Mouse (Mus musculus) WW6 (cell line): ENCODE data around the gene Cog6.

Experiments
- DNase-seq: peaks from one replicate; pipeline ENCODE4 v3.0.0-alpha.2; 2013; ENCODE audit warnings: low read depth, low spot score

Gene Cog6

DNA sequence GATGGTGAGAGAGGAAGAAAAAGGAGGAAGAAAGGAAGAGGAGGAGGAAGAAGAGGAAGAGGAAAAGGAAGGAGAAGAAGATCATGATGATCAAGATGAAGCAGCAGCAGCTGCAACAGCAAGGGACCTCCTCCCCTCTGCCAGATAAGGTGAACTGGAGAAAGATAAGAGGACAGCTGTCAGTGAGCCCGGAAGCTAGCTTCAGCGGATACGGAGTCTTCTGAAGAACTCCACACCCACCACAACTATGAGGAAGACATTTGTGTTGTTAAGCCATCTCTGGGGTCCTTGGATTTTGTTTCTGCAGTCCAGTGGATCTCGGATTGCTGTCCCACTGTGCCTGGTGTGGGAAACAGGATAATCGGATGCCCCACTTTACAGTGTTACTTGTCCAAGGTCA lies 15.4 kb upstream of the Cog6 start:
- DNase-seq: no peak

DNA sequence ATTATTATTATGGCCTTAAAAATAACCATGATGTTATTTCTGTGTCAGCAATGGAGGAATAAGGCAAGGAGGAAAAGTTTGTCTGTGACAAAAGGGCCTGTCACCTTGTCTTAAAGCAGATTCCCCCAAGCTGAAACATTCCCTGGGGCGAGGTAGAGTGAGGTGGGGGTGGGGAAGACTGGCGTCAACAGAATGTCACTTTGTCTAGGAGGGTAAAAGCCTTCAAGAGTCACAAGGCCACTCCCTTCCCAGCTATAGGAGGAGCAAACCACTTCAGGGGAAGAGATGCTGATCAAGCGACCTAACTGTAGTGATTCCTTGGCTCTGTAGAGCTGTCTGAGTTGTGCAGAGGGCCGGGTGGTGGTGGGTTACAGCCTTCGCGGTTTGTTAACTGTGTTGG lies 14.5 kb upstream of the Cog6 start:
- no peak for DNase-seq

DNA sequence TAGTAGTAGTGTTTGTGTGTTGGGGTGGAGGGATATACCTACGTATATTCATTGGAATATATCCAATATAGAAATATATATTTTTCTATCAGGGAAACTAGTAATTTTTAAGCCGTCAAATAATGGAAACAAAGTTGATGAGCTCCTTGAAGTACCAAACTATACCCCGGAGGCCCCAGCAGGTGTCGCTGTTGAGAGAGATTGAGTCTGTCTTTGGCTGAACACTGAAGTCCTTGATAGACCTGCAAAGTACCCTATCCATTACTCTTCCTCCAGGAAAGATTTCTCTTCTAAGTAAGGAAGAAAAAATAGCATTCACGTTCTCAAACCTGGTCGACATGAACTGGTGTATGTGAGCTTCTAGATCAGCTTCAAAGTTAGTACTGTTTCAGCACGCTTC lies 12.0 kb upstream of the Cog6 start:
- no peak for DNase-seq

DNA sequence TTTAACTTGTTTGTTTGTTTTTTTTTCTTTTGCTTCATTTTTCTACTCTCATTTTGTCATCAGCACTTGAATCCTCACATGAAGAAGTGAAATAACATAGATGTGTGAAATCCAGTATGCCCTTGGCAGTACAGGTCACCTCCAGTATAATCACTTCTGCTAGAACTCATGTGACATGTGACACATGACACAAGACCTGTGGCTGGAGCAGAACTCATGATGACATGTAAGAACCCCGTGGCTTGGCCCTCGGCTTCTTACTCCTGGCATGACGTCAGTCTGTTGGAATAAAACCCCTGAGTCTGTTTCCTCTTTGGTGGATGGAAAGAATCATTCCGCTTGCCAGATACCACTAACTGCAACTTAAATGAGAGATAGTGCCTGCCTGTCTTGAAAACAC lies 10.3 kb upstream of the Cog6 start:
- no peak for DNase-seq

DNA sequence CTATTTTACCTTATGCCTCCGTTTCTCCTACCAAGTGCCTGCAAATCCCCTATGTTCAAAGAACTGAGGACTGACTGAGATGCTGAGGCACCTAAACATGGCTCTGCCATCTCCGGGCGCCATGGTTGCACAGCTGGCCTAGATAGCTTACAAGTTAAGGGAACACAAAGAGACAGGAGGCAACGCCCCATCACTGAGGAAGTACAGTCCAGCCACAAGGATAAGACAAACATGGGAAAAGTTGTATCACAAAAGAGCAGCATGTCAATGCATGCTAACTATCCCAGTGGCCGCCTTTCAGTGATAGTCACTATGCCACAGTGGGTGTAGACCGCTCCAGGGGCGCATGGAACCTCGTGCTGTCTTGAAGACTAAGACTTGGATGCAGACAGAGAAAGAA lies 9.6 kb downstream of the Cog6 start:
- no peak for DNase-seq

DNA sequence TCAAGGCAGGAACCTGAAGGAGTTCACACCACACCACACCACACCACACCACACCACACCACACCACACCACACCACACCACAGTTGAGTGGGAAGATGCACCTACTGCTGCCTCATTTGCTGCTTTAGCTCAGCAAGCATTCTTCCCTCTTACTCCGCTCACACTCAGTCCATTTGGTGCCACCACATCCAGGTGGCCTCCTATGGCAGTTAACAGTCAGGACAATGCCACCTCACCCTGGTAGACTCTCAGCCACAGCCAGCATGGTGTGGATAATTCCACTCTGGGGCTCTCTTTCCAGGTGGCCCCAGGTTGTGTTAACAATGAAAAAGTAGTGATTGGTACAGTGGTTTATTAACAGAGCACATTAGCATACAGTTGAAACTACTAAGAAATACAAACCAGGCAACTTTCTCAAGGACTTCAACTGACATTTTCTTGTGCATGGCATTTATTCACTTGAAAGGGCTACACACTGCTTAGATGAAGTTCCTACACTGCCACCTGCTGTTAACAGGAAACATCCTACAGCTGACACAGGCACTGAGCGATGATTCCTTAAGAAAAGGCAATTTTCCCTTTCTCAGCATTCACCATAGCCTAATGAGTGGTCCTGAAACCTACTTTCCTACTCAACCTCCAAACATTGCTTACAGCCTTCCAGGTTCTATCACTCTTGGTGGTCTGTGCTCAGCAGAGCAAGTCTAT lies 12.5 kb downstream of the Cog6 start:
- no peak for DNase-seq

DNA sequence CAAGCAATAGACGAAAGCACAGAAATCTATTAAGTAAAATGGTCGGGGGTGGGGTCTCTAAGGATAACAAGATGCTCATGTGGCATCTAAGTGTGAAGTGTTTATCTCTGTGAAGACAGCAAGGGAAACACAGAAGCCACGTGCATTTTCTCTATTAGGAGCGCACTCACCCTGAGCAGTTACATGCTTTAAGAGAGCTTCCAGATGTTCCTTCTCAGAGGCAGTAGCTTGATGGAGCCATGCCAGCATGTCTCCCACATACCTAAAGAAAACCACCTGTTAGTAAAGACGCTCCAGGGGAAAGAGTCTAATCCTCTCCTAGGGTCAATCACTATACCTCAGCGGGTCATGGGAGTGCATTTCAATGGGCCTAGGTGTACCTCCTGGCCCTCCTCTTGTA lies 15.0 kb downstream of the Cog6 start:
- DNase-seq: no peak

DNA sequence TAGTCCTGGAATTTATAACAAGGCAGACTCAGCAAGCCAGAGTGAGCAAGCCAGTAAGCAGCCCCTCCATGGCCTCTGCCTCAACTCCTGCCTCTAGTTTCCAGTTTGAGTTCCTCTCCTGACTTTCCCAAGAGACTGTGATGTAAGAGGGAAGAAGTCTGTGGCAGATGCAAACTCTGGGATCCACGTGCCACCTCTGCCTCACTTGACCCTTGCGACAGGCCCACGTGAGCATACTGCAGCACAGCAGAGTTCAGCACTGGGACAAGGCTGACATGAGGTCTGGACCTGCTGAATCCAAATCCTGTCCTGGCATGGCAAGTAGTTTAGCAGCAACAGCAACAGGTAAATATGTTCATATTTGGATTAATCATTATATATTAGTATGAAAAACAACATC lies 17.0 kb downstream of the Cog6 start:
- no peak for DNase-seq

DNA sequence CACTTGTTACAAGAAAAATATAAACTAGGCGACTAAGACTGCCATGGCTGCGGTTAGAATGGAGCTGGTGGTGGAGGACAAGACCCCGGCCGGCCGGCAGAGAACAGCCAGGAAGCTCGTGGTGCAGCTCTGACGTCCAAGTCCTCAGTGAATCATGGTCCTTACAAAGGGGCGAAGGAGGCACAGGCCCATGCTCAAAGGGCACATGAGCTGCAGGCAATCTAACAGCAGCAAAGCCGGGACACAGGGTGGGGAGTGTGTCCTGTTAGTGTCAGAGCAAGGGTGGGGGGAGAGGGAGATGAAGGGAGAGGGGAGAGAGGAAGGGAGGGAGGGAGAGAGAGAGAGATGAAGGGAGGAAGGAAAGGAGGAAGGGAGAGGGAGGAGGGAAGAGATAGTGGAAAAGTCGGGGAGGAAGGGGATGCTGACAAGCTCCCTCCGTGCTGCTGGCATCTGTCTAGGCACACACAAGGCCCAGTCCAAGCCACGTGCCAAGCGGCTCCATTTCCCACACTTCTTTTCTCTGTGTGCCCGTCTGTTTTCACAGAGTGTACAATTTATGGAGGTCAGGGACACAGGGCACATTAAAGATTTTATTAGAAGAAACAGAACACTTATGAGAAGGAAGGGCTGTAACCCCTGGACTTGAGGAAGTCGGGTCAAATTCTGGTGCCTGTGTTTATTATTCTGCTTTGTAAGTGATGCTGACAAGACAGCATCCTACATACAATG lies 17.9 kb downstream of the Cog6 start:
- no peak for DNase-seq

DNA sequence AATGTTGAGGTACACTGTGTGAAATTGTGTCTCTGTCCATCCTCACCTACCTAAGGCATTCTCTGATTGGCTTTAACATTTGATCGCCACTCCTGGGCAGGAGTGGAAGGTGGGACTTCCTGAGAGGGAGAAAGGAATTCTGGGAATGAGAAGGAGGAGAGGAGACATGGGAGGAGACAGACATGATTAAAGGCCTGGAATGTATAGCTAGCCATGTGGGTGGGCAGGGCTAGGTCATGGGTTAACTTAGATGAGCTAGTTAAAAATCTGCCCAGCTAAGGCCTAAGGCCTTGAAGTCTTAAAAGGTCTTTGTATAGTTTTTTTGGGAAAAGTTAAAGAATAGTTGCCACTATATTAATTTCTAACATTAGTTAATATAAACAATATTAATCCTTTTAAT lies 19.7 kb downstream of the Cog6 start:
- DNase-seq: no peak

DNA sequence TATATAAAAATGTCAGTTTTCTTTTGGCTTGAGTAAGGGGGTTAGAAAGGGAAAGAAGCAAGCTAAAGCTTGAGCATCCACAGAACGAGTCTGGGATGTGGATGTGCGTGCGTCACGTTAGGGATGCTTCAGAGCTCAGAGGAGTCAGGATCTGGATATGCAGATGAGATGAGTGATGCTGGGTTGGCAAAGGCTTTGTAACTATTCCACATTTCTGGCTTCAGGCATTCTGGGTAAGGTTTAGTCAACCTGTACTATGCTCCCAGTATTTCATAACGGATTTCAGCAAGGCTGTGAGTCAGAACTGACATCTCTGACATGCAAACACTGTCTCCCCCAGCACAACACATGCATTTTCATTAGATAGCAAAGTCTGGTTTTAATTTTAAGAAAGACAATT lies 20.4 kb downstream of the Cog6 start:
- no peak for DNase-seq

DNA sequence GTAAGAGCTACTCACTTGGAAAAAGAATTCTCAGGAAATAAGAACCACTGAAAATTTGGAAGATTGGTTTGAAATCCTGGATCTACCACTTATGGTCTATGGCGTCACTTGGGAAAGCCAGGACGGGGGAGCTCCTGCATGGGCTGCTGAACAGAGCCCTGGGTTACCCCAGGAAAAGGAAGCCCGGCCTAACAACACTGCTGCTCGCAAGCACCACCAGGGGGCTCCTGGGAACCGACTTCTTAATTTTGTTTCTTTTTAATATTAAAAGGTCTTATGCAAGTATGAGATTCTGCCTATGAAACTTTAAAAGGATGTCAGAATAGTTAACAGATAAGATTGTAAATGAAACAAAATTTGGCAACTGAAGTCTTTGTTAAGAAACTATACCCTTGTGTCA lies 22.4 kb downstream of the Cog6 start:
- DNase-seq: no peak

DNA sequence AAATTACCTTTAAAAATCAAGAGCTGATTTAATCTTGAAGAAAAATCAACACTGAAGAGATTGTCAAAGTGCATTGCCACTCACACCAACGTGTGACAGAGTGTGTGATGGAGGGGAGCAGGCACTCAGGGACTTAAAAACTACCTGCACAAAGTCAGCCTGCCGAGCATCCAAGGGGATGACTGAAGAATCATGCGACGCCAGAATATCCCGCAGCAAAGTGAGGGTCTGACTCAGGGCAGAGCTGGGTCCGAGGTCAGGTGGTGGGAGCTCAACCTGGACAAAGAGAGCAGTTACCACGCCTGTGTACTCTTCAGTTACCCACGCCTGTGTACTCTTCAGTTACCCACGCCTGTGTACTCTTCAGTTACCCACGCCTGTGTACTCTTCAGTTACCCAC lies 23.7 kb downstream of the Cog6 start:
- no peak for DNase-seq

DNA sequence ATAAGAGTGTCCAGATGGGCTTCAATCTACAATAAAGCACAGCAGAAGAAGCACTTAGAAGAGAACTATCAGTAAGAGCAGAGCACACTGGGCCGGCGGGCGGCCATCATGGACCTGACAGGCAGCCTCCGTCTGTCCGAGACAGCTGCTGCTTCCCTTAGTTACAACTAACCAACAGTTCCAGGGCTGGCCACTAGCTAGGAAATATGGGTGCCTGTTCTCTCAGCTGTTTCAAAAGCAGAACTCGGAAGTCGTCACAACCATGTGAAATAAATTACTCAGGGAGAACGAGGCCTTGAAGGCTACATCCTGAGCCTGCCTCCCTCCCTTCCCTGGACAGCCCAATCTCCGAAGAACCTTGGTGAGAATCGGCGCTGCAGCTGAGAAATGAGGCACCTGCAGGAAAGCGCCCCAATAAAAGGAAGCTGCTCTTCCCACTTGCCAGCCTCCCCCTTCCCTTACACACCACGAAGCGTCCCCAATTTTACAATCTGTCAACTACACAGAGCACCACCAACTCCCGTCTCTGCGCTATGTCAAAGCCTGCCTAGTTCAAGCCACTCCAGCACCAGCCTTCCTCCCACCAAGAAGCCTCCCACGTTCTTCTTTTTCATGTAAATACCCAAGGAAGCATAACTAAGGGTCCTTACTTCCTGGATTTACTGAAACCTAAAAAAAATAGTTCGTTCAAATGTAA lies 26.8 kb downstream of the Cog6 start:
- DNase-seq: no peak

DNA sequence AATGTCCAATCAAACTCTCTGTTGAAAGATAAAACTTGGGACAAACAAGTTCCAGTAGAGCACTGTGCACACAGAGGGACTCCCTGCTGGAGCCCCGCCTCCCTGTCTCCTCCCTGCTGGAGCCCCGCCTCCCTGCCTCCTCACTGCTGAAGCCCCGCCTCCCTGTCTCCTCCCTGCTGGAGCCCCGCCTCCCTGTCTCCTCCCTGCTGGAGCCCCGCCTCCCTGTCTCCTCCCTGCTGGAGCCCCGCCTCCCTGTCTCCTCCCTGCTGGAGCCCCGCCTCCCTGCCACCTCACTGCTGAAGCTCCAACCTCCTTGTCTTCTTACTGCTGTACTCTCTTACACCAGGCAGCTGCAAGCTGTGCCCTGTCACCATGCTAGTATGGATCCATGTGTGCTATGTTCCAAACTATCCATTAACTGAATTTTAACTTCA lies 31.5 kb downstream of the Cog6 start:
- DNase-seq: peak; percentile 13

DNA sequence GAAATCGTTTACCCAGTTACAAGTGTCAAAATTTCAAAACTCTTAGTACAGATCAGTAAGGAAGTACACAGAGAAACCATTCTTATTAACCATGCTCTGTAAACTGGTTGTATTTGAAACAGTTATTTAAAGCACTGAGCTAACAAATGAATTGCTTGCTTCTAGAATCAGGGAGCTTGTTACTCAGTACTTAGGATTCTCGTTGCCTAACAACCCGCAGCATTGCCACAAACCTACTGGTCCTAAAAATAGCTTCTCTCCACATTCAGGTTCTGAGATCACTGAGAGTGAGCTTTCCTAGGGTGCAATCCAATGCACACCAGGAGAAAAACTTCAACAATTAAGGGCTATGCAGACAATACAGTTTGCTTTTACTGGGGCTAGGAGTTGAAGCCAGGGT lies 33.3 kb downstream of the Cog6 start:
- no peak for DNase-seq

DNA sequence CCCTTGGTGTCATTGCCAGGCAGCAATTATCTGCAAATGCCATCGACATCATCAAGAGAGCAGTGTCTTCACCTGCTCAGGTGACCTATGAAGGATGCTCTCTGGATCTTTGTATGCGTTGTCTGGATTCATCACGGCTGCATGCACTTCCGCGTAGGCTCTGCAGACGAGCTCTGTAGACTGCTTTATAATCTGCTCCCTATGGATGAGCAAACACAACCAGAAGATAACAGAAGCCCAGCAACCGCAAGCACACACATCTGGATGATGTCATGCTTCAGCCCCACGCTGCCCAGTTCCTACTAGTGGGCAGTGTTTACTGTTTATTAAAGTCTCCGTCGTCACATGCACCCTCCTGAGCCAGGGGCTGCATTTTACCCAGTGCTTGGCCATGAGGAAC lies 34.0 kb downstream of the Cog6 start:
- DNase-seq: no peak

DNA sequence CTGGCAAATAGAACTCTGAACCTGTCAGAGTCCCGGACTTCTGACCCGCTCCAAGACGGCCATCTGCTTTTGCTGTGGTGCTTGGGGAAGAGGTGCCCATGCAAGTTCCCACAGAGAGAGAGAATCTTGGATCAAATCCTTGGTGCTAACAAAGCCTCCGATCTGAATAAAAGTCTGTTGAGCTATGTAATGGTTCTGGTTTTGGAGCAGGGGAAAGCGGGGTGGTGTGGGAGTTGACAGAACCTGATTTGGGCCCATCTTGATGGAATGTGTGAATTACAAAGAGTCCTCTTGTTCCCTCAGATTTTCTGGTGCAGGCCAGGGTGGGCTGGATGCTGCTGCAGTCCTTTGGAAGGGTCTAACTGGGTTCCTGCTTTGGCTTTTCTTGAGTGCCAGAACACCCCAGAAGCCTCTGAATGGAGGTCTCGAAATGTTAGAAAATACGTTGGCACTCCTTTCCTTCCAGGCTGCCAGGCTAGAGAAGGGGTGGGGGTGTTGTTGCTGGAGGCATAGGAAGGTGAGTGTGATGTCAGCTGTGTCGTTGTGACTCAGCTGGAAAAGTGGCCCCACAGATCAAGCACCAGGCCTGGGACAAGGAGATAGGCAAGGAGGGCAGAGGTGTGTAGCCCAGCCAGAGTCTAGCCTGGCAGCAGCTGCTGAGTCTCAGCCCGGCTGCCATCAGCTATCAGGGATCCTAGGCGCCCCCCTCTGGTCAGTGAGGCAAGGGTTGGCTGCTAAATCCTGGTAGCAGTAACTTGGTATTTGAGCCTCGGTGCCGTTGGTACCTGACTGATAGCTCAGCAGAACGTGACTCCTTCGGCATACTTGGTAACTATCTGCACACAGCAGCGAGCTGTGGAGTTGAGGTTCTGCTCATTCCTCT lies 42.1 kb downstream of the Cog6 start:
- DNase-seq: no peak

DNA sequence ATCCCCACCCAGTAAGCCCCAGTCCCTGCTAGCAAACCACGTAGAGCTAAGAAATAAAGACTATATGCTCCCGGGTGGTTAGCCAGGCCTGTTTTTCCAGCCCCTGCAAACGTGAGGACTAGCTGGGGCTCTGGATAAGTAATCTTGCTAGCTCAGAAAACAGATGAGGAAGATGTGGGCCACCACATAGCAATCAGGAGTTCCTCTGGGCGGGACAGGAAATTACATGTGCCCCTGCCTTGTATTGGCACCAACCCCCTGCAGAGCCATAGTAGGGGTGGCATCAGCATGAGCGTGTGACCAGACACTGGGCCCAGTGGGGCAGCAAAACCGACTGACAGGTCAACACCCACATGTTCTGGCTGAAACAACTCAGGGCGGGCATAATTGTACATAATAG lies 44.1 kb downstream of the Cog6 start:
- no peak for DNase-seq

DNA sequence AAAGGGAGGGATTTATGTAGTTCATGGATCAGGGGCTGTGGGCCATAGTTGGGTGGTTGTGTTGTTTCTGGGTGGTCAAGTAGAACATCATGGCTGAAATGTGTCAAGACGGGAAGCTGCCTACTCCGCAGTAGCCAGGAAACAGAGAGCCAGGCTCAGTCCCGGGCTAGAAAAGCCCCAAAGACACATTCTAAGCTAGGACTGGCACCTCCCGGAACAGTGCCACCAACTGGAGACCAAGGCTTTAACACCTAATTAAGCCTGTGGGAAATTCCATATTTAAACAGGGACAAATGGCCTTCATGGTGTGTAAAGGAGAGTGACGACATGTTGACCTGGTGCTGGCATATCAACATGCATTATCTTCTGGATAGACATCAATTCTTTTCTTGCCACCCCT lies 50.0 kb downstream of the Cog6 start:
- DNase-seq: no peak

DNA sequence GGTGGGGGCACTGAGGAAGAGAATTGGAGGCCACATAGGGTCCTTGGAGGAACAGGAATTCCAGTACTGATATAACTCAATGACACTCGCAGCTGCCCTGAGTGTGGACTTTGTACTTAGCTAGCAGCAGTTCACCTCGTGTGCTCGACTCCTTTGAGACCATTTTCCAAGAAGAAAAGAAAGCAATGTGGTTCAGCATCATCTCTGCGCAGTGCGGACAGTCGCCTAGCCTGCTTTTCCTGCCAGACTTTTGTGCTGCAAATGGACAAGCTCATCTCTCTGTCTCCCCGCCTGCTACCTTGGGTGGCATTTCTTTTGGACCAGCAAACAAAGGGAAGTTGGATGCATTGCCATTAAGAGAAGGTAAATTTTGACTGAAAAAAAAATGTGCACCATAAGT lies 52.8 kb downstream of the Cog6 start:
- DNase-seq: no peak

DNA sequence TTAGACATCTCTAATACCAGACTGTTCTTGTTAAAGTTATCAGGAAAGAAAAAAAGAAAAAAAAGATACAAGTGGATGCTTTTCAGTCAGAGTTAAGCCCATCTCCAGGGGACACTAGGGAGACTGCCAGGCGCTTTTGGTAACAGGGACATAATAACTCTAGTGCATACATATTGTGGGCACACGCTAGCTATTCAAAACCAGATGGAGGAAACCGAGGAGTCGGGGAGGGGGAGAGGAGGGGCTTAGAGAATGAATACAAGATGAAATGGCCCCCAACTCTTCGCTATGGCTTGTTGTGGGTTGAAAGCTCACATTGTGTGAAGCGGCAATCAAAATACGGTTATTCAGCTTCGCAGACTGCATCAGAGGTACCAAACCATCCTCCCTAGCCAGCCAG lies 53.6 kb downstream of the Cog6 start:
- DNase-seq: no peak
